Mouse (Mus musculus) cerebellum, adult 18-20 months (tissue): ENCODE results near the gene Haao.

ENCODE experiments used
- DNase-seq, 2 experiments: peaks; one replicate each; pipeline ENCODE4 v3.0.0; 2021

The Haao gene

GRCm38 (mm10) chr17:83830616-83831292, 17.0 kb downstream of the Haao start:
- DNase-seq: no peak

- DNase-seq: no peak
These were observed 18.4 kb downstream of the Haao start for GRCm38 (mm10) chr17:83829356-83829755.

GRCm38 (mm10) chr17:83823835-83824234, 23.9 kb downstream of the Haao start:
- no peak for DNase-seq

GRCm38 (mm10) chr17:83821876-83822275, 25.9 kb downstream of the Haao start:
- no peak for DNase-seq

DNA sequence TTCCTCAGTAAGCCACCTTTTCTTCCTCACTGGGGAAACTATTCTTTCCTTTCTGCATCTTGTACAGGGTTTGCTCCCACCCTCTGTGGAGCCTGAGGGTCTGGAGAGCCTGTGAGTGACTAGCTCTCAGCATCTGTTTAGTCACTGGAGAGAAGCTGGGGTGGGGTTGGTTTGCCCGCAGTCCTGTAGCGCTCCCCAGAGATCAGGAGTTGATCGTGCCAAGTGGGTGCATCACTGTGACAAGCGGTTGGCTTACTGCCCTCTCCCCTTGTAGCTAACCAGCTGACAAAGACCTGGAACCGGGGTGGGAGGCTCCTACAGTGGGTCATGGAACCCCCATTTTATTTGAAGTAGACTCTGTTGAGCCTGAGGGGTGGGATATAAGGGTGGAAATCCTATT, 27.1 kb downstream of the Haao start:
- no peak for DNase-seq

DNA sequence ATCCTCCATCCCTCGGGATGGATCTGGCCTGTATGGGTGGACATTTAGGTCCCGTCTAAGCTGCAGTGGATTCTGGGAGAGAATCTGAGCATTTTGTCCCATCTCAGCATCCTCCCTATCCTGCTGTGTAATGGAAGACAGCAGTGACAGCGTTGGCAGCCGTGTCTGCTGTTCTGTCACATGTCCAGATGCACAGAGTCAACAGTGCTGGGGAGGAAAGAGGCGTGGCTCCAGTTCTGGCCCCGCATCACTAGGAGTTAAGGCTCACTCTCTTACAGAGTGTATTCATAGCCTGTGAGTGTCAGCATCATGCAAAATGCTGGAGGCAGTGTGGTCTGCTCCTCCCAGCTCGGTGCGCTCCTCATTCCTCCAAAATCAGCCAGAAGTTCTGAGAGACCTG, 28.3 kb downstream of the Haao start:
- DNase-seq: no peak

- no peak for DNase-seq
These were observed 30.8 kb downstream of the Haao start for GRCm38 (mm10) chr17:83816996-83817395.

GRCm38 (mm10) chr17:83813050-83813449, 34.7 kb downstream of the Haao start:
- no peak for DNase-seq

GRCm38 (mm10) chr17:83812200-83812944, 35.4 kb downstream of the Haao start:
- peak; percentile 80 to 85 for DNase-seq

DNA sequence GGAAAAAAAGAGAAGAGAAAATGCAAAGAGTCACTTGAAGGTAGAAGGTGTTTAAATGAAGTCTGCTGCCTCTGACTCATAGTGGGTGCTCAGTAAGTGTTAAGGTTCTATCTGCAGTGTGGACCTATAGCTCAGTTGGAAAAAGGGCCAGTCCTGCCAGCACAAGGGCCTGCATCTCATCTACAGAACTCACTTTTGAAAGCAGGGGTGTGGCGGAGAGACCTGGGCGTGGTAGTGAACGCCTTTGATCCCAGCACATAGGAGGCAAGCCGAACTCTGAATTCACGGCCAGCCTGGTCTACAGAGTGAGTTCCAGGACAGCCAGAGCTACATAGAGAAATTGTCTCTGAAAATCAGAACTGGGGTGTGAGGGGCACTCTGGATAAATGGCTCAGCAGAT, 37.5 kb downstream of the Haao start:
- DNase-seq: no peak

- no peak for DNase-seq
These were observed 38.5 kb downstream of the Haao start for GRCm38 (mm10) chr17:83809197-83809829.

- DNase-seq: no peak
These were observed 39.2 kb downstream of the Haao start for GRCm38 (mm10) chr17:83808476-83809098.

GRCm38 (mm10) chr17:83807778-83808398, 39.9 kb downstream of the Haao start:
- peak; percentile 65 to 75 for DNase-seq

DNA sequence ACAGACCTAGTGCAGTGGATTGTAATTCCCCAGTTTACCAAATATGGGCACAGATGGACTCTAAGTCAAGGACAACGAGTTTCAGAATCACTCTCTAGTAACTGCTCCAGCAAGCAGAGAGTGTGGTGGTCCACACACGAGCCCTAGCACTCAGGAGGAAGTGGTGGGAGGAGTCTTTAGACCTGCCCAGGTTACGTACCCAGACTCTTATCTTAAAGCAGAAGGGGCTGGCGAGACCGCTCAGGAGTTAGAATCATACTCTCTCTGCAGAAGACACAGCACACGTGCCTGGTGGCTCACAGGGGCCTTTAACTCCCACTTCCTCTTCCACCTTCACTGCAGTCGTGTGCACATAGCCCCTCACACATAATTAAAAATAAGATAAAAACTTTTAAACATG, 40.4 kb downstream of the Haao start:
- DNase-seq: no peak

DNA sequence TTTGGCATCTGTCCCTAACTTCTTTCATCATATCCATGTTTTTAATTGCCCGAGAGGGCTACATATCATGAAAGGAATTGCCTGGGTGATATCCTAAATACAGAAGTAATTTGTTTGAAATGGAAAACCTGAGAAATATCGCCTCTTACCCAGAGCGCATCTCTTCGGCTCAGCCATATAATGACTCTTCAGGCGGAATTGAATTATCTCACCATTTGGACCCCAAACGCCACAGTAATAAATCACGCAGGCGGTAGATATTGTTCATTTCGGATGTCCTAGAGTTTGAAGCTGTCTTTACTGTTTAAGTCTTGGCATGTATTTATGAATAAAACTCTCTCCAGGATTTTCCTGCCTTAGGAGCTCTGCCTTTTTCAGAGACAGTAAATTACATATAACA, 42.7 kb downstream of the Haao start:
- DNase-seq: no peak

DNA sequence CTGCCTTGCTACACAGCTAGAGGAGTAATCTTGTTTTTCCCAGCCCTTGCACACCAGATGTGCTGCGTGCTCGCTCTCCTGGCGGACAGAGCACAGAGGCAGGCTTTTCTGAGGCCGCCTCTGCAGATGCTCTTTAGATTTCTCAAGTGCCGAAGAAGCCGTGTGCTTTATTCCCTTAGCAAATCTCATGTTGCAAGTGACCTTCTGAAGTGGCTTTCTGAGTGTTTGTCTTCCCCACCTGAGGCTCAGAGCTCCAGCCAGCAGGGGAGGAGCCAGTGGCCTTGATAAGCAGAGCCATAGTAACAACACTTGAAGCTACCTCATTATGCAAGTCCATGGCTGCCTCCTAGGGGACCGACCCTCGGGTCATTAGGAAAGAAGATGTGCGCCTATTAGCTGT, 43.8 kb downstream of the Haao start:
- no peak for DNase-seq

GRCm38 (mm10) chr17:83799506-83800050, 48.2 kb downstream of the Haao start:
- no peak for DNase-seq

GRCm38 (mm10) chr17:83795121-83795520, 52.6 kb downstream of the Haao start:
- no peak for DNase-seq

DNA sequence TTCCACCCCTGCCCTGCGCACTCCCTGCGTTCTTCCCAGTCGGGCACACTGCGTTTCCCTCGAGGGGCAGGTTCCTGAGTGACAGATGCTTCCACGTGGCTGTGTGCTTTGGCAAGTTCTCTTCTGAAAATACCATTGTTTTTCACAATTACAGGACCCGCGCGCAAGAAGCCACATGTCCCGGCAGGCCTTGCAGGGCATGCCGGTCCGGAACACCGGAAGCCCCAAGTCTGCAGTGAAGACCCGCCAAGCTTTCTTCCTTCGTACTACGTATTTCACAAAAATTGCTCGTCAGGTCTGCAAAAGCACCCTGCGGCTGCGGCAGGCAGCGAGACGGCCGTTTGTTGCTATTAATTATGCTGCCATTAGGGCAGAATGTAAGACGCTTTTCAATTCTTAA, 55.4 kb downstream of the Haao start:
- no peak for DNase-seq

GRCm38 (mm10) chr17:83790158-83790557, 57.6 kb downstream of the Haao start:
- no peak for DNase-seq

- DNase-seq: no peak
These were observed 61.3 kb downstream of the Haao start for GRCm38 (mm10) chr17:83786418-83786817.

- peak in 1 of 2 experiments; percentile 30 for DNase-seq
These were observed 65.0 kb downstream of the Haao start for GRCm38 (mm10) chr17:83782740-83783139.
